Mouse (Mus musculus): Measurements from ENCODE around the gene Nol11. TPM values are rescaled to one million over a fixed set of nuclear protein-coding genes. Genes with fewer than 3 reads are reported as not detected.
"Not testable (repeated sequence)": the region's sequence is repeated elsewhere in the genome, so short reads cannot be mapped to it uniquely, and the experiment has no call there.

Nol11 gene
- polyA plus RNA-seq, 1 experiment from 2014 or later: 48.8 TPM

- 90% methylated on average over 11 of the region's 11 CpGs for WGBS (ENCODE audit: insufficient replicate concordance)
- H3K9ac ChIP-seq (ENCODE audit: low read depth, low read length): not testable (repeated sequence)
Observed at GRCm38 (mm10) chr11:107143956-107144355, 45.2 kb downstream of the Nol11 start.

GRCm38 (mm10) chr11:107142382-107142781 lies 46.8 kb downstream of the Nol11 start:
- Histone ChIP-seq H3K4me2 (no peak overlapping the region), H3K4me3 (ENCODE audit: low read depth, low read length) (no peak overlapping the region), H3K9me3 (replicated peaks; ENCODE audit: control insufficient read depth, low read length) (no peaks in the 10 kb centered on the region), H3K27me3 (ENCODE audit: control insufficient read depth, insufficient read depth, low read length) (no peaks in the 10 kb centered on the region), H3K9ac (ENCODE audit: low read depth, low read length) (no peak overlapping the region), H3K27ac (ENCODE audit: low read depth, low read length) (no peak overlapping the region), H3K36me3 (ENCODE audit: control insufficient read depth, insufficient read depth, low read length) (no peaks in the 10 kb centered on the region), H3K4me1 (ENCODE audit: control insufficient read depth, insufficient read depth, low read length) (no peaks in the 10 kb centered on the region)
- 77% methylated on average over 2 of the region's 2 CpGs for WGBS (ENCODE audit: insufficient replicate concordance)
- no peak for ATAC-seq (replicated peaks; ENCODE audit: insufficient number of reproducible peaks, low FRiP score, low TSS enrichment)

More at GRCm38 (mm10) chr11:107143956-107144355, 45.2 kb downstream of the Nol11 start:
- H3K4me3 ChIP-seq (ENCODE audit: low read depth, low read length); H3K9me3 ChIP-seq (replicated peaks; ENCODE audit: control insufficient read depth, low read length); H3K27ac ChIP-seq (ENCODE audit: low read depth, low read length); H3K36me3 ChIP-seq (ENCODE audit: control insufficient read depth, insufficient read depth, low read length); H3K4me1 ChIP-seq (ENCODE audit: control insufficient read depth, insufficient read depth, low read length); H3K27me3 ChIP-seq (ENCODE audit: control insufficient read depth, insufficient read depth, low read length); H3K4me2 ChIP-seq; ATAC-seq (replicated peaks; ENCODE audit: insufficient number of reproducible peaks, low FRiP score, low TSS enrichment): not testable (repeated sequence)

- Histone ChIP-seq H3K4me1 (ENCODE audit: control insufficient read depth, insufficient read depth, low read length) (no peaks in the 10 kb centered on the region), H3K4me2 (no peak overlapping the region), H3K27me3 (ENCODE audit: control insufficient read depth, insufficient read depth, low read length) (no peaks in the 10 kb centered on the region), H3K27ac (ENCODE audit: low read depth, low read length) (no peak overlapping the region), H3K9ac (ENCODE audit: low read depth, low read length) (no peak overlapping the region), H3K4me3 (ENCODE audit: low read depth, low read length) (no peak overlapping the region), H3K9me3 (replicated peaks; ENCODE audit: control insufficient read depth, low read length) (no peaks in the 10 kb centered on the region), H3K36me3 (ENCODE audit: control insufficient read depth, insufficient read depth, low read length) (no peaks in the 10 kb centered on the region)
- ATAC-seq (replicated peaks; ENCODE audit: insufficient number of reproducible peaks, low FRiP score, low TSS enrichment): no peak
- 31% methylated on average over 6 of the region's 6 CpGs for WGBS (ENCODE audit: insufficient replicate concordance)
Observed at GRCm38 (mm10) chr11:107140756-107141155, 48.4 kb downstream of the Nol11 start.

- WGBS (ENCODE audit: insufficient replicate concordance): 65% methylated on average over 3 of the region's 3 CpGs
- H3K9me3 ChIP-seq (replicated peaks; ENCODE audit: control insufficient read depth, low read length): no peaks in the 10 kb centered on the region
Observed at GRCm38 (mm10) chr11:107138633-107139032, 50.5 kb downstream of the Nol11 start.

GRCm38 (mm10) chr11:107137593-107137992 lies 51.6 kb downstream of the Nol11 start:
- no peak for ATAC-seq (replicated peaks; ENCODE audit: insufficient number of reproducible peaks, low FRiP score, low TSS enrichment)

More at GRCm38 (mm10) chr11:107138633-107139032, 50.5 kb downstream of the Nol11 start:
- no peaks in the 10 kb centered on the region for H3K27me3 ChIP-seq (ENCODE audit: control insufficient read depth, insufficient read depth, low read length)
- H3K4me3 ChIP-seq (ENCODE audit: low read depth, low read length): no peak overlapping the region
- no peaks in the 10 kb centered on the region for H3K4me1 ChIP-seq (ENCODE audit: control insufficient read depth, insufficient read depth, low read length)
- no peak overlapping the region for H3K27ac ChIP-seq (ENCODE audit: low read depth, low read length)
- H3K9ac ChIP-seq (ENCODE audit: low read depth, low read length): no peak overlapping the region
- no peaks in the 10 kb centered on the region for H3K36me3 ChIP-seq (ENCODE audit: control insufficient read depth, insufficient read depth, low read length)
- no peak for ATAC-seq (replicated peaks; ENCODE audit: insufficient number of reproducible peaks, low FRiP score, low TSS enrichment)
- no peak overlapping the region for H3K4me2 ChIP-seq

GRCm38 (mm10) chr11:107136458-107136857 lies 52.7 kb downstream of the Nol11 start:
- H3K9me3 ChIP-seq (replicated peaks; ENCODE audit: control insufficient read depth, low read length); H3K27me3 ChIP-seq (ENCODE audit: control insufficient read depth, insufficient read depth, low read length); H3K4me2 ChIP-seq; H3K4me1 ChIP-seq (ENCODE audit: control insufficient read depth, insufficient read depth, low read length); ATAC-seq (replicated peaks; ENCODE audit: insufficient number of reproducible peaks, low FRiP score, low TSS enrichment); H3K27ac ChIP-seq (ENCODE audit: low read depth, low read length); H3K9ac ChIP-seq (ENCODE audit: low read depth, low read length); H3K4me3 ChIP-seq (ENCODE audit: low read depth, low read length); H3K36me3 ChIP-seq (ENCODE audit: control insufficient read depth, insufficient read depth, low read length): not testable (repeated sequence)
- WGBS (ENCODE audit: insufficient replicate concordance): 90% methylated on average over 10 of the region's 10 CpGs

More at GRCm38 (mm10) chr11:107137593-107137992, 51.6 kb downstream of the Nol11 start:
- Histone ChIP-seq H3K9me3 (replicated peaks; ENCODE audit: control insufficient read depth, low read length) (no peaks in the 10 kb centered on the region), H3K4me3 (ENCODE audit: low read depth, low read length) (no peak overlapping the region), H3K27me3 (ENCODE audit: control insufficient read depth, insufficient read depth, low read length) (no peaks in the 10 kb centered on the region), H3K4me1 (ENCODE audit: control insufficient read depth, insufficient read depth, low read length) (0 out of 2 replicates have a peak, but pooled peaks cover under 1% of the 10 kb centered on the region), H3K36me3 (ENCODE audit: control insufficient read depth, insufficient read depth, low read length) (no peaks in the 10 kb centered on the region), H3K27ac (ENCODE audit: low read depth, low read length) (no peak overlapping the region), H3K4me2 (no peak overlapping the region), H3K9ac (ENCODE audit: low read depth, low read length) (no peak overlapping the region)
- 94% methylated on average over 6 of the region's 6 CpGs for WGBS (ENCODE audit: insufficient replicate concordance)

- Histone ChIP-seq H3K4me3 (ENCODE audit: low read depth, low read length) (no peak overlapping the region), H3K9ac (ENCODE audit: low read depth, low read length) (no peak overlapping the region), H3K27me3 (ENCODE audit: control insufficient read depth, insufficient read depth, low read length) (no peaks in the 10 kb centered on the region), H3K9me3 (replicated peaks; ENCODE audit: control insufficient read depth, low read length) (no peaks in the 10 kb centered on the region), H3K27ac (ENCODE audit: low read depth, low read length) (no peak overlapping the region), H3K4me2 (no peak overlapping the region), H3K36me3 (ENCODE audit: control insufficient read depth, insufficient read depth, low read length) (no peaks in the 10 kb centered on the region), H3K4me1 (ENCODE audit: control insufficient read depth, insufficient read depth, low read length) (peaks cover 3% of the 10 kb centered on the region; the same call in 1 of the 2 replicates)
- ATAC-seq (replicated peaks; ENCODE audit: insufficient number of reproducible peaks, low FRiP score, low TSS enrichment): no peak
- WGBS (ENCODE audit: insufficient replicate concordance): 54% methylated on average over 3 of the region's 3 CpGs
Observed at GRCm38 (mm10) chr11:107135741-107136140, 53.4 kb downstream of the Nol11 start.

- peaks cover 6% of the 10 kb centered on the region for H3K4me1 ChIP-seq (ENCODE audit: control insufficient read depth, insufficient read depth, low read length)
- no peaks in the 10 kb centered on the region for H3K9me3 ChIP-seq (replicated peaks; ENCODE audit: control insufficient read depth, low read length)
- WGBS (ENCODE audit: insufficient replicate concordance): under 1% methylated on average over 16 of the region's 16 CpGs
Observed at GRCm38 (mm10) chr11:107132426-107132825, 56.8 kb downstream of the Nol11 start.

GRCm38 (mm10) chr11:107131749-107132421 lies 57.3 kb downstream of the Nol11 start, which contains the start of gene Bptf:
Bptf (minus strand) TSS chr11:107132127.
- Histone ChIP-seq H3K9me3 (replicated peaks; ENCODE audit: control insufficient read depth, low read length) (no peaks in the 10 kb centered on the region), H3K27me3 (ENCODE audit: control insufficient read depth, insufficient read depth, low read length) (no peaks in the 10 kb centered on the region), H3K4me2 (peak within 1 kb of the TSS; percentile 94), H3K36me3 (ENCODE audit: control insufficient read depth, insufficient read depth, low read length) (no peaks in the 10 kb centered on the region), H3K4me1 (ENCODE audit: control insufficient read depth, insufficient read depth, low read length) (peaks cover 6% of the 10 kb centered on the region), H3K27ac (ENCODE audit: low read depth, low read length) (peak within 1 kb of the TSS; percentile 97), H3K9ac (ENCODE audit: low read depth, low read length) (peak within 1 kb of the TSS; percentile 81), H3K4me3 (ENCODE audit: low read depth, low read length) (peak within 1 kb of the TSS; percentile 80)
- WGBS (ENCODE audit: insufficient replicate concordance): 1% methylated on average over 34 of the region's 94 CpGs
- ATAC-seq (replicated peaks; ENCODE audit: insufficient number of reproducible peaks, low FRiP score, low TSS enrichment): peak; percentile 95

More at GRCm38 (mm10) chr11:107132426-107132825, 56.8 kb downstream of the Nol11 start:
- Histone ChIP-seq H3K9ac (ENCODE audit: low read depth, low read length) (peak overlapping the region; percentile 81), H3K4me2 (peak overlapping the region; percentile 94), H3K27ac (ENCODE audit: low read depth, low read length) (peak overlapping the region; percentile 97), H3K36me3 (ENCODE audit: control insufficient read depth, insufficient read depth, low read length) (no peaks in the 10 kb centered on the region), H3K4me3 (ENCODE audit: low read depth, low read length) (peak overlapping the region; percentile 80), H3K27me3 (ENCODE audit: control insufficient read depth, insufficient read depth, low read length) (no peaks in the 10 kb centered on the region)
- no peak for ATAC-seq (replicated peaks; ENCODE audit: insufficient number of reproducible peaks, low FRiP score, low TSS enrichment)

Measured in heart, embryonic 11.5 days (tissue).